Mouse (Mus musculus): ENCODE results near the gene Nit1.

Gene Nit1

DNA sequence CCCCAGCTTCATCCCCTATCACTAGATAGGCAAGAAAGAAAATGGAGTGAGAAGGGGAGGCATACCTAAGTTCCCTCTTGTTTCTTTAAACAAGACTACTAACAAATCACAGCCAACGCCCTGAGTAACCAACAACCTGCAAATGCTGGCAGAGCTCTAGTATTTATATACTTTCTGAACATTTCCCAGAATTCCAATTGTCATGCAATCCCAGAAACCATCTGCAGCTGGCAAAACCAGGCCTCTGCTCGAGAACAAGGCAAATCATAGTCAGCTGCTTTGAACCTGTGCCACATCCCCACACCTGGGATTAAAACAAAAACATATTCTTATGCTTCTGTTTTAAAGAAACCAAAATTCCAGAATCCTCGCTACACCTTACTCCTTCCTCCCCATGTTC is 52.1 kb downstream of the Nit1 start:
- DNase-seq (ENCODE audit: low spot score), result no peak

DNA sequence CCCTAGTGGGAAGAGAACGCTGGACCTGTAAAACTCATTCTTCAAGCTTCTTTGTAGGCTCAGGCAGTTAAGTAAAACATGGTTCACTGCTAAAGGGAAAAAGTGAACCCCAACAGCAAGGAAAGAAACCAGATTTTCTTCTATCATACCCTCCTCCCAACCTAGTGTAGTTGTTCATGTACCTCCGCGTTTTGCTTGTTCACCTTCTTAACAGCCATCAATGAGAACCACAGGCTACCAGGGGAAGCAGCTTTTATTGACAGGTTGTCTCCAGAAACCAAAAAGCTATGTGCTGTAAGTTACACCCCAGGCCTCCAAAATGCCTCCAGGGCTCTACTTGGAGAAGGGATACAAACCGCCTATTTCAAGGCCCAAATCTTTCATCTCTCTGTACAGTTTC is 57.1 kb downstream of the Nit1 start:
- DNase-seq (ENCODE audit: low spot score), result no peak

Data from yolk sac, embryonic 10.5 days (tissue).